Mouse (Mus musculus): ENCODE data around the gene P4hb. TPM values are rescaled to one million over a fixed set of nuclear protein-coding genes. Genes with fewer than 3 reads are reported as not detected.
A peak's percentile ranks its signal among the peaks of the same experiment; 100 is the strongest.
"Not testable (repeated sequence)": the region's sequence is repeated elsewhere in the genome, so short reads cannot be mapped to it uniquely, and the experiment has no call there.

P4hb gene
- polyA plus RNA-seq, 2 experiments from 2014 or later: 140 to 160 TPM

GRCm38 (mm10) chr11:120597240-120598235 lies 24.5 kb upstream of the P4hb start:
- ATAC-seq: peak; percentile 7

DNA sequence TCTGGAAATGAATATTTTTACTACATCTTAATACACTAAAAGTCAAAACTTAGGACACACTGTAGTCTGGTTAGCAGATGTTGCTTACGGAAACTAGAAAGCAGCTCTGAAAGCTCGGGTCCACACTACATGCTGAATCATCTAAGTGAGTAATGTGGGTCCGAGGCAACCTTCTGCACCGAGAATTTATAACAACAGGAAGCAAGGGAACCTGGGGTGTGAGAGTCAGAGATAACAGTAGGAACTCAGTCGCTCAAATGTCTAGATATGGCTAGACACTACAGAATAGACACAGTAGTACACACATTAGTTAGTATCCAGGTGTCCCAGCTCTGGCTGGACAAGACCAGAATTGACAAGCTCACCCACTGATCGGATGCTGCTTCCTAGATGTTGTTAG lies 15.5 kb upstream of the P4hb start:
- ATAC-seq: no peak

- ATAC-seq: no peak
These were observed 10.9 kb upstream of the P4hb start for GRCm38 (mm10) chr11:120583937-120584336.

GRCm38 (mm10) chr11:120582982-120583293 lies 9.9 kb upstream of the P4hb start:
- not testable (repeated sequence) for ATAC-seq

DNA sequence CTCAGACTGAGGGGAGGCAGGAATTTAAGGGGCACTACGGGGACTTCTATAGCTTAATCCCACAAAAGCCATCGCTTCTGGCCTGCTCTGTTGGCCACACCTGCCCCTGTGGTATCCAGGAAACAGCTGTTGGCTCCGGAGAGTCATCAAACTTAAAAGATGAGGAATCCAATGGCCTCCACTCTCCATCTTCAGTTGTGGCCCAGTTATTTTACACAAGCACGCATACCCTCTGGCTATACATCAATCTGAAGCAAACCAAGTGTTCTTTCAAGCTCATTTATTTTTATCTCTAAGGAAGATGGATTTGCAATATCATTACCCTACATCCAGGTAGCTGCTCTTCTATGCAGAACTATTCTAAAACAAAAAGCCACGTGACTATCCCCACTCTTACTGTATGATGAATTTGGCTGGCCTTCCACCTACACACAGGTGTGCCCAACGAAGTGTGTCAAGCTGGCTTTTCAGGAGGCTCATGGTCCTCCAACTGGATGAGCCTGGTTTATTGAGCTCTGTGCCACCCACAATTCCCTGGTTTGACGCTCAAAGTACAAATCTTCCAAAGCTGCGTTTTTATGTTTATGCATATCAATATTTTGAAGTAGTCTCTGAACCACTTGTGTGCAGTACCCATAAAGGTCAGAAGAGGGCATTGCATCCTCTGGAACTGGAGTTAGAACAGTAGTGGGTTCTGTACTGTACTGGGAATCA lies 9.4 kb upstream of the P4hb start:
- ATAC-seq: no peak

DNA sequence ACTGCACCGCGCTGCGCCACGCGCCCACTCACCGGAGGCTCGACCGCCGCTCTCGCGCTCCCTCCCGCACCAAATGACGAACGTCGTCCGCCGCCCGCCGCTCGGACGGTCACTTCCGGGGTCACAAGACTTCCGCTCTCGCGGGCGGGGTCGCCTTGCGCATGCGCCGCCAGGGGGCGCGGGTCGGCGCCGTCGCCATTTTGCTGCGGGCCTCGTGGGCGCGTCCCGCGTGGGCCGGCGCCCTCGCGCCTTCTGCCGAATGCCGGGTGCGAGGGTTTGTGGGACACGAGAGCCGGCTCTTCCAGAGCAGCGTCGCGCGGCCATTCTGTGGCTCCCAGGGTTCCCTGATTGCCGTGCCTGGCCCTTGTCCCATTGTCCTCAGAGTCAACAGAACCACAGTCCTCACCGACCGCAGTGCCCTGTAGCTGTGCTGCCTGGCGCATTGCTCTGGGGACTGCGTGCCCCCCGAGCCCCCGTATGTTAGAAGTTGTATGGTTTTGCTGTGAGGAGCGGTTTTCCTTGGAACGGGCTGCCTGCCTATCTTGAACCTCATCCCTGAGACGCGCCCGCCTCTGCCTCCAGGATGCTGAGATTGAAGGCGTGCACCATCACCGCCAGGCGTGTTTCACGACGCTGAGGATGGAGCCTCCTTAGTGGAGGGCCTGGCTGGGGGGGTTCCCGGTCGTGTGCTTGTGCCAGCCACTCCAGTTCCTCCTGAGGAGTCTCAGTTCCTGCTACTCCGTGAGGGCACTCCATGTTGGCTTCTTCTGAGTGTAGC lies 8.6 kb upstream of the P4hb start, which contains the start of gene Arhgdia:
Gene Arhgdia, minus strand, starts transcription at position 135 of the 778 bp plus-strand sequence.
- ATAC-seq: peak; percentile 50

GRCm38 (mm10) chr11:120580871-120581331 lies 7.8 kb upstream of the P4hb start:
- ATAC-seq: no peak

- no peak for ATAC-seq
These were observed 7.1 kb upstream of the P4hb start for GRCm38 (mm10) chr11:120580190-120580589.

DNA sequence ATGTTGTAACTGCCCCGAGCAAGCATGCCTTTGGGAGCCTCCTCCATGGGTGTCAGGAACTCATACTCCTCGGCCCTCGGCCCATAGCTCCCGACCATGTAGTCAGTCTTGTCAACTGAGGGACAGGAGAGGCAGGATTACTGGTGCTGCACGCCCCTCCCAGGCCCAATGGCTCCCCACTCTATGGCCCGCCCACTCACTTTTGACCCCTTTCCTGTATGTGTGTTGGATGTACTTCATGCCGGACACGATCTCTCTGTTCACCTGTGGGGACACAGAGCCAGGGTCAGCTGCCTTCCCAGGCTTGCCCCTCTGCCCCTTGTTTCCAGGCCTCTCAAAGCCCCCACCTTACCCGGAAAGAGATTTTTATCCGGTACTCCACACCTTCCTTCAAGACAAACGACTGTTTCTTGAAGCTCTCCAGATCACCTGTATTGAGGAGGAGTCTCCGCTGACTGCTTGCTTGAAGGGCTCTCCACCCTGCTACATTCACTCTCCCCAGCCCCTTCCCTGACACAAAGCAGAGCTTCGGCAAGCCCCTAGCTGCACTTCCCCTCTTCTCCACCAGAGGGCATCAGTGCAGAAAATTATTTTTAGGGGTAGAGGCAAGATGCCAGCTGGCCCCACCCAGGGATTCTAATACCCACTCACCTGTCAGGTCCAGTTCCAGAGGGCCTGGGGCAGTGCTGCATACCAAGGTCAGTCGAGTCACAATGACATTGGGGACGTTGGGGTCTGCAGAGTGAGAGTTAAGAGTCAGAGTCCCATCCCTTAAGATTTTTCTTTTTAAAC lies 6.5 kb upstream of the P4hb start:
- ATAC-seq: no peak

DNA sequence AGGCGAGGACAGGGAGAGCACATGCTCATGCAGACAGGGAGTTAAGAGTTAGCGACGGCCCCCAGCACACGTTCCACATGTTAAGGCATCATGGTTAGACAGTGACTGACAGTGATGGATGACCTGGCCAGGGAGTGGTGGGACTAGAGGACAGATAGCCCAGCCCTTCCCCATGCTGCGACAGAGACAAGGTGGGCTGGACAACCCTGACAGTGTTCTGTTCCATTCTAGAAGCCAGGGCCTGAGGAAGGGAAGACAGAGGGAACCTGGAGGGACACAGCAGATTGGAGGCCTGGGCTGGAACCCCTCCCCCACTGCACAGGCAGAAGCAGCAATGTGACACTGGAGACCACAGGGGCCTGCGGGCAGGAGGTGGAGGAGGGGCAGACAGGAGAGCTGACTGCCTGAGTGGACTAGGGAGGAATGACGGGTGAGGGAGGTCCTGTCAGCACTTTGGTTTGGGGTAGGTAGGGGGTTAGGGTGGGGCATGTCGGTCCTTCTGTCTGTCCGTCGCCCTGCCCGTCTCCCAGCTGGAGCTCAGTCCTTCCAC lies 5.7 kb upstream of the P4hb start:
- no peak for ATAC-seq

DNA sequence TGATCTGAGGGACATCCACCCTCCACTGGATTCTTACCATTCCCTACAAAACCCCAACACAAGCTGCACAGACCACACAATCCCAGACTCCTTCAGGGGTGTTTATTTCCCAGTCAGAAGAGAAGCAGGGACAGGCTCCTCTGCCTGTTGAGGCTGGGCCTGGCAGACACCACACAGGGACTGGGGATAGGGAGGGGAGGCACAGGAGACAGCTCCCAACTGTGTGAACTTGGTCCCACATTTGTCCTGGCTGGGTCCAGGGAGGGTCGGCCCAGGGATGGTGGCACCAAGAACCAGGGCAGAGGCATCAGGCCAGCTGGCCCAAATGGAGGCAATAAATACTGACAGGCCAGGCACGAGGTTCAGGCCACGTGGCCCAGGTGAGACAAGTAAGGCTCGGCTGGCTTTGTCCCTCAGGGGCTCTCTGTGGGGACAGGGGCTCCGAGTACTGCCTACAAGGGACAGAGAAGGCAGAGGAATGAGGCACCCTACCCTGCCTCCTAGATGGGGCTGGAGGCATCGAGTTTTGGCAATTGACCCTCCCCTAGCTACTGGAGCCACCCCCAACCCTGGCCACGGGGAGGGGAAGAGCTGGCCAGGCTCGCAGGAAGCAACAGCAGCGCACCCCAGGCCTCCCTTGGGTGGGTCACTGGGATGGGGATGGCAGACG lies 5.1 kb upstream of the P4hb start:
- no peak for ATAC-seq

- no peak for ATAC-seq
These were observed 4.4 kb upstream of the P4hb start for GRCm38 (mm10) chr11:120577211-120578023.

GRCm38 (mm10) chr11:120576365-120576981 lies 3.4 kb upstream of the P4hb start:
- ATAC-seq: no peak

- no peak for ATAC-seq
These were observed 2.9 kb upstream of the P4hb start for GRCm38 (mm10) chr11:120575940-120576339.

DNA sequence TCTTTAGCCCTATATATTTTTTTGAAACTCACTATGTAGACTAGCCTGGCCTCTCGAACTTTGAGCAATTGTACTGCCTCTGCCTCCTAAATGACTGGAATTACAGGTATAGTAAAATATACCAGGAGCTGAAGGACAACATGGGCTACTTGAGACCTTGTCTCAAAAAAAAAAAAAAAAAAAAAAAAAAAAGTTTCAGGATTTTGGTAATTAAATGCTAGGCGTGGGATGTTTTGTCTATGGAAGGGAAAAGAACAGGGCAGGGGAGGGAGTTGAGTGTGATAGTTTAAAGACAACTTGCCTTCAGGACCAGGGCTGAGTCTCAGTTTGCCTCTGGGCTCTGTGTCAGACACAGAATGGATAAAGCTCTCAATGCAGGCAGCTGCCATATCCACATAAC lies 2.0 kb upstream of the P4hb start:
- no peak for ATAC-seq

DNA sequence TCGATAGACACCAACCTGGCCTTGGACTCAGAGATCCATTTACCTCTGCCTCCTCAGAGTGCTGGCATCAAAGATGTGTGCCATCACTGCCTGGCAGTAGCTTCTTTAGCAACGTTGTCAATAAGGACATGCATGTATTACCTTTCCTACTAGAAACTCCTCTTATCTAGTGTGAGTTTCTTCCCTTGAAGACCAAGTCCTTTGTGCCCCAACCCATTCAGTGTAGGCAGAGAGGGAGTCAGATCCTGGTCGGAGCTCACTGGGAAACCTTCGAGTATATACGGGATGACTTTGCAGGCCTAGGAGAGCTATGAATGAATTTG lies 1.2 kb upstream of the P4hb start:
- no peak for ATAC-seq

DNA sequence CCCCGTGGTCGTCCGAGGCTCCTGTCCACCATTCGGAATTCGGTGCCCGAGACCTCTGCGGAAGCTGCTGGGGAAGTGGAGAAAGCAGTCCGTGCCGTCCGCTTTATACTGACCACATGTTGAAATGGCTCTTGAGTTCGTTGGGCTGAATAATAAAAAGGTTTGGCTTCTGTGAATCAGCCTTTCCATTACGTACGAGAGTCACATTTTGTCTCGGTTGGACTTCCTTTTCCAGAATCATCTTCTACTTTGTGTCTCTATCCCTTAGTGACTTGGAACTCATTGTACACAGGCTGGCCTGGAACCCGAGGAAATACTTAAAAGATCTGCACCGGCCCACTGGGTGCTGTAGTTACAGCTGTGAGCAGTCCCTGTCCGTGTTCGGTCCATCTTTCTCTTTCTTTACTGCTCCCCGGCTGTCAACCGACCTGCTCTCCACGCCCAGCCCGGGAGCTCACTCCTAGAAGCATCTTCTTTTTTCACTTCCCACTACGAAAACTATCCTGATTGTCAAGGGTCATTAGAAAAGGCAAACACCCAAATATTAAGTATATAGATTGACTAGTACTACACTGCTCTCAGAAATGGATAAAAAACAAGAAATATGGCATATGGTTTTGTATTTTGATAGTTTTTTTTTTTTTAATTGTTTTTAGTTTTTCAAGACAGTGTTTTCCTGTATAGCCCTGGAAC lies 678 bp upstream of the P4hb start:
- peak; percentile 27 for ATAC-seq

DNA sequence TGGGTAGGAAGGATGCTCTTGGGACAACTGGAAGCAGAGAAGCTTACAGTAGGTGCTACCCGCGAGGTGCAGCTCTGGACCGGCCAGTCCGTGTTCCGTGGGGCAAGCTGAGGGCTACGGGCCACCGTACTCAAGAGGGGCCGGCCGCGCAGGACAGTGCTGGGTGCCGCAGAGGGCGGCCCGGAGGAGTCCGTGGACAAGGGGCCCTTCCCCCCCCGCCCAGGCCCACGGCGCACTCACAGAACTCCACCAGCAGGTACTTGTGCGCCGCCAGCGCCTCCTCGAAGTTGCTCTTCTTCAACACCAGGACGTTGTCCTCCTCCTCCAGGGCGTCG lies 669 bp downstream of the P4hb start:
- ATAC-seq: no peak

DNA sequence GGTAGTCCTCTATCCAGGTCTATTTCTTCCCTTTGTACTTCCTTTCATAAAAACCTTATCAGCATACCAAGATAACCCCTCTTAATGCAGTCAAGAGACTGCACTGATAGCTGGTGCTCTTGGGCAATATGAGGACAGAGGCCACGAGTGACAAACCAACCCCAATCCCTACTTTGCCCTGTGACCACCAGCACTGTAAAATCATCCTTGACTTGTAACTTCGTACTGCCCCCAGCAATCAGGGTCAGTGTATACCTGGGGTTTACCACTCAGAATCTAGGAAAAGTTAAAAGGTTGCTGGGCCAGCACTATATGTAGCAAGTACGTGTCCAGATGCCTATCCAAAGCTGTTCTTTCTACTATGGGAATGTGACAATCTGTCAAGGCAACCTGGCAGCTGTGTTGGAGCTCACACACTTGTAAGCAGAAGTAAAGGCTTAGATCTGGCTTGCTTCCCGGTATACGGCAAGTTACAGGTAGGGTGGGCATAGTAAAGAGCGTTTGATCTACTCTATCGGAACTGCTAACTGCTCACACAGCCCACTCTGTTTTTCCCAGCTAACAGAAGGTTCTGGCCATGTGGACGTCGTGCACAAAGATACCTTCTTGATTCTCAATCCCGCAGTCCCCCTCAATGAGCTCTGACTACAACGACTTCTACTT lies 1.2 kb downstream of the P4hb start:
- no peak for ATAC-seq
